Mouse (Mus musculus): ENCODE results near the gene Hid1. TPM values are rescaled to one million over a fixed set of nuclear protein-coding genes. Genes with fewer than 3 reads are reported as not detected.
A peak's percentile ranks its signal among the peaks of the same experiment; 100 is the strongest.
"Not testable (repeated sequence)": the region's sequence is repeated elsewhere in the genome, so short reads cannot be mapped to it uniquely, and the experiment has no call there.

Gene Hid1
- polyA plus RNA-seq, 1 experiment from 2014 or later = 8.1 TPM

DNA sequence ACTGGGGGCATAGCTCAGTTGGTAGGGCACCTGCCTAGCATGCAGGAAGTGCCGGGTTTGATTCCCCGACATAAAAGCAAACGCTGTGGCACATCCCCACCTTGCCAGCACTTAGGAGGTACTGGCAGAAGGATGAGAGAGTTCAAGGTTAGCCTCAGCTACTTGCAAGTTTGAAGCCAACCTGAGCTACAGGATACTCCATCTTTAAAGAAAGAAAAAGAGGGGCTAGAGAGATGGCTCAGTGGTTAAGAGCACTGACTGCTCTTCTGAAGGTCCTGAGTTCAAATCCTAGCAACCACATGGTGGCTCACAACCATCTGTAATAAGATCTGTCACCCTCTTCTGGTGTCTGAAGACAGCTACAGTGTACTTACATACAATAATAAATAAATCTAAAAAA lies 19.3 kb upstream of the Hid1 start:
- not testable (repeated sequence) for H3K9me3 ChIP-seq (replicated peaks); H3K9ac ChIP-seq; H3K4me2 ChIP-seq; ATAC-seq (replicated peaks; ENCODE audit: low FRiP score); H3K4me3 ChIP-seq (replicated peaks); H3K27me3 ChIP-seq; H3K27ac ChIP-seq
- peaks cover 15% of the 10 kb centered on the region for H3K36me3 ChIP-seq
- H3K4me1 ChIP-seq = peaks cover 39% of the 10 kb centered on the region
- WGBS = 86% methylated on average over 3 of the region's 3 CpGs

DNA sequence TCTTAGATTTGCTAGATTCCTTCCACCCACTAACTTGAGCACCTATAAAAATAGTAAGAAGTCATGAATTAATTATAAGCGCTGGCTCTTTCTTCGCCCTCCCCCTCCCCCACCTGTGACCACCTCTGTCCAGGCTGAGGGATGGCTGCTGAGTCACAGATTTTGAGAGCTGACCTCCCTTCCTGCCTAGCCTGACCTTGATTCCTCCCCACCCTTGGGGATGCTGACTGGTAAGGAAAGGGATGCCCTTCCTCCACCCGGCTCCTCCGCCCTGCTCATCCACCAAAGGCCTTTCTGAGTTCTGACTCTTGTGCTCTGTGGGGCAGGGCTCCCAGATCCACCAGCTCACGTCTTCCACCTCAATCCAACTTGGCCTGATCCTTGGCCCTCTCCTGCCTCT lies 17.0 kb upstream of the Hid1 start:
- Histone ChIP-seq H3K36me3 (no peaks in the 10 kb centered on the region), H3K4me3 (replicated peaks) (no peak overlapping the region), H3K9me3 (replicated peaks) (no peaks in the 10 kb centered on the region), H3K9ac (no peak overlapping the region), H3K27me3 (no peaks in the 10 kb centered on the region), H3K4me2 (peak overlapping the region; percentile 88; the same call in 1 of the 2 replicates), H3K4me1 (peaks cover 46% of the 10 kb centered on the region), H3K27ac (peak overlapping the region; percentile 55; the same call in 1 of the 2 replicates)
- 0 out of 2 replicates have a peak, but pooled peaks have one; percentile 16 for ATAC-seq (replicated peaks; ENCODE audit: low FRiP score)
- WGBS = 52% methylated on average over 5 of the region's 5 CpGs

DNA sequence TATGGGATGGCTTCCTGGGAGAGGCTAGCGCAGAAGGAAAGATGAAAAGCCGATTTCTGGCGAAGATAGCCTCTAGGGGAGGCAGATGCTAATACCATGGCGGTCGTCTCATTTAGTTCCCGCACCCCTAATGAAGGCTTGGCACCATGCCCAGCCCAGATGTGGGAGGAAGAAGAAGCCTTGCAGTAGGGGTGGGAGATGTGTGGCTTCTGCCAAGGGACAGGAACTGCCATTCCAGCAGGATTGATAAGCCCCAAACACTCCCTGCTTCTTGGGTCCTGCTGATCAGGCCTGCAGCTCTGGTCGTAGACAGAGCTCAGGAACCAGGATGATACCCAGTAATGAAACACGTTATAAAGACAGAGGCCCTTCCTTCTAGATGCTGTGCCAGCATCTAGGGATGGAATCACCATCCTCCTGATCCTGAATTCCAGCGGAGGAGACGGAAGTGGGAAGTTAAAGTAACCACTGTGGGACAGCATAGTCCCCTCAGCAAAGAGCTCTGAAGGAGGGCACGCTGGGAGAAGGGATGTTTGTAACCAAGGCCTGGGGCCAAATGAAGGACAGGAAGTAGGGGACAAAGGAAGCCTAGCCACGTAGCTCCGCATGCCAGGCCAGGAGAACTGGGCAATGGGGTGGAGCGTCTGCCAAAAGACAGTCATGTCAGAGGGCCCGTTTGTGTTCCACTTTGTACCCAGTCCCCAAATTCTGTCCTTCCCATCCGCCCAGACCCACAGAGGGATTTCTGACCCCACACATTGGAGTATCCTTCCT lies 16.3 kb upstream of the Hid1 start:
- Histone ChIP-seq H3K9ac (no peak overlapping the region), H3K27ac (peak overlapping the region; percentile 55), H3K27me3 (no peaks in the 10 kb centered on the region), H3K4me2 (peak overlapping the region; percentile 88), H3K4me3 (replicated peaks) (peak overlapping the region; percentile 78), H3K9me3 (replicated peaks) (no peaks in the 10 kb centered on the region), H3K36me3 (no peaks in the 10 kb centered on the region), H3K4me1 (peaks cover 46% of the 10 kb centered on the region)
- no peak for ATAC-seq (replicated peaks; ENCODE audit: low FRiP score)
- 56% methylated on average over 16 of the region's 16 CpGs for WGBS

DNA sequence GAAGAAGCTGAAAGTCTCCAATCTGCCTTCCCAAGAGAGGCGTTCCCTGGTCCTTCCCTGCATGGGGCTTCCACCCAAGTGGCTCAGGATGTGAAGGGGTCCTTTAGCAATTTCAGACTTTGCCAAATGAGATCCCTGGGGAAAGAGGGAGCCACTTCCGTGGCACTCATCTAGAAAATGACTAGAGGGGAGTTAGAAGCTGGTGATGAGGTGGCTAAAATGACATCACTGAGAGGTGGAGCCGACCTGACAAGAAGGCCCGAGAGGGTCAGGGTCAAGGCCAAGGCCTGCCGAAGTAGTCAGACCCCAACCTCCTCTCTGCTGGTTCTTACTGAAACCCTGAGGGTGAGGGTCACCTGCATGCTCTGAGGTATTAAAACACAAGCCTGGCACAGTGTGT lies 15.3 kb upstream of the Hid1 start:
- H3K4me3 ChIP-seq (replicated peaks) = peak overlapping the region; percentile 78
- 0 out of 2 replicates have a peak overlapping the region, but pooled peaks have one; percentile 87 for H3K27ac ChIP-seq
- peaks cover 46% of the 10 kb centered on the region for H3K4me1 ChIP-seq
- peak overlapping the region; percentile 82 for H3K9ac ChIP-seq
- no peaks in the 10 kb centered on the region for H3K9me3 ChIP-seq (replicated peaks)
- 15% methylated on average over 5 of the region's 5 CpGs for WGBS
- no peak for ATAC-seq (replicated peaks; ENCODE audit: low FRiP score)
- no peaks in the 10 kb centered on the region for H3K36me3 ChIP-seq
- H3K4me2 ChIP-seq = peak overlapping the region; percentile 88
- H3K27me3 ChIP-seq = no peaks in the 10 kb centered on the region

DNA sequence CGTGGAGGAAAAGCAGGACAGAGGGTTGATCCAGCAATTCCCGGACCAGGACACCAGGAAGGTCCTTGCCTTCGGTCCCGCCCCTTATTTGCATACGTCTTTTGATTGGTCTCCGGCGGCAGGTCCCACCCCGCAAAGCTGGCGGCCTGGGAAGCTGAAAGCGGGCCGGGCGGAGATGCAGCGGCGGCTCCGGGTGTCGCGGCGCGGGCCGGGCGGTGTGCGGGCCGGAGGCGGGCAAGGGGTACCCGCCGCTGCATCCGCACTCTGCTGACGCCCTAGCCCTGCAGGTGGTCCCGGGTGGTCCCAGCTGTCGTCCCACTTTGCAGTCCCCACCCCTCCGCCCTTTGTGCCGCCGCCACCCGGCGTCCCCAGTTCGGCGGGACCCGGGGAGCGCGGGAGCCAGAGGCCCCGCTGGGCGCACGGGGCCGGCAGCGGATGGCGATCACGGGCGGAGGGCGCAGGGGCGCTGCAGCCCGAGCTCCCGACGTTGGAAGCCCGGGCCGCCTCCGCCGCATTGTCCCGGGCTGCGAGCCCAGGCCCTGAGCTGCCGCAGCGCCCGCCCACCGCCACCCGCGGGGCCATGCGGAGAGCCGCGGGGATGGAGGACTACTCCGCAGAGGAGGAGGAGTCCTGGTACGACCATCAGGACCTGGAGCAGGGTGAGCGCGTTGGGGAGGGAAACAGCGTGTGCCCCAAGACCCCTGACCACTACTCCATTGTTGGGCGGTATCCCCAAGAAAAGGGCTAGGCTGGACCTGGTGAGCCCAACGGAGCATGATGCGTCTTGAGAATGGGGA lies 14.4 kb upstream of the Hid1 start, which contains the start of gene Cdr2l:
Cdr2l (plus strand) TSS at position 174 of the 797 bp plus-strand sequence.
- H3K36me3 ChIP-seq = no peaks in the 10 kb centered on the region

DNA sequence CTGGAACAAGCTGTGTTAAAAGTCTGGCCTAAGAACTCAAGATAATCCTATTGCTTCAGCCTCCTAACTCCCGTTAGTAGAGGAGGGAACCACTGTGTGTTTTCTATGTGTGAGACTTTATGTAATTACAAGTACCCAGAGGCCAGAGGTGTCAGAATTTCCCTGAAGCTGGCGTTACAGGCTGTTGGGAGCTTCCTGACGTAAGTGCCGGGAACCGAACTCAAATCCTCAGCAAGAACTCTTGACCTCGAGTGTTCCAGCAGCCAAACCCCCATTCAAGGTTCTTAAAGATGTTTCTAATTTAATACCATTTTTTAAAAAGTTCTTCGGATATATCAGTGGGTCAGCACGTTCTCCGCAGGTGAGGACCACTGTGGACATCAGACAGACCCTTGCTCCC lies 13.7 kb upstream of the Hid1 start:
- Histone ChIP-seq H3K36me3 (no peaks in the 10 kb centered on the region), H3K4me3 (replicated peaks) (peak overlapping the region; percentile 78), H3K27me3 (0 out of 2 replicates have a peak, but pooled peaks cover under 1% of the 10 kb centered on the region), H3K4me1 (peaks cover 46% of the 10 kb centered on the region), H3K9ac (no peak overlapping the region), H3K9me3 (replicated peaks) (no peaks in the 10 kb centered on the region), H3K27ac (peak overlapping the region; percentile 59), H3K4me2 (peak overlapping the region; percentile 88)
- WGBS = 11% methylated on average over 9 of the region's 9 CpGs
- no peak for ATAC-seq (replicated peaks; ENCODE audit: low FRiP score)

More for the DNA sequence above, 14.4 kb upstream of the Hid1 start, which contains the start of gene Cdr2l:
- Histone ChIP-seq H3K4me1 (peaks cover 46% of the 10 kb centered on the region), H3K27ac (peak within 1 kb of the TSS; percentile 87), H3K9me3 (replicated peaks) (no peaks in the 10 kb centered on the region), H3K4me2 (peak within 1 kb of the TSS; percentile 88), H3K27me3 (no peaks in the 10 kb centered on the region), H3K9ac (peak within 1 kb of the TSS; percentile 82), H3K4me3 (replicated peaks) (peak within 1 kb of the TSS; percentile 78)
- WGBS = under 1% methylated on average over 73 of the region's 76 CpGs
- peak; percentile 91 for ATAC-seq (replicated peaks; ENCODE audit: low FRiP score)

DNA sequence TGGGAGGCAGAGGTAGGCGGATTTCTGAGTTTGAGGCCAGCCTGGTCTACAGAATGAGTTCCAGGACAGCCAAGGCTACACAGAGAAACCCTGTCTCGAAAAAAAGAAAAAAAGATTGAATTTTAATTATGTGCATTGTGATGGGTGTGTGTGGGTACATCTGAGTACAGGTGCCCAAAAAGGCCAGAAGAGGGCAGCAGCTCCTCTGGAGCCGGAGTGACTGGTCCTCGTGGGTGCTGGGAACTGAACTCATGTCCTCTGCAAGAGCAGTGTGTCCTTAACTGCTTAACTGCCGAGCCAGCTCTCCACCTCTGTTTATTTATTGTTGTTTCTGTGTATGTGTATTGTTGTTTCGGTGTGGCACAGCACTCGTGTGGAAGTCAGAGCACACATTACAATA lies 10.3 kb upstream of the Hid1 start:
- Histone ChIP-seq H3K27me3 (peaks cover 34% of the 10 kb centered on the region), H3K9ac (no peak overlapping the region), H3K4me1 (peaks cover 25% of the 10 kb centered on the region), H3K9me3 (replicated peaks) (no peaks in the 10 kb centered on the region), H3K4me2 (no peak overlapping the region), H3K36me3 (no peaks in the 10 kb centered on the region), H3K4me3 (replicated peaks) (no peak overlapping the region), H3K27ac (no peak overlapping the region)
- ATAC-seq (replicated peaks; ENCODE audit: low FRiP score) = no peak
- WGBS = 86% methylated on average over 7 of the region's 7 CpGs

DNA sequence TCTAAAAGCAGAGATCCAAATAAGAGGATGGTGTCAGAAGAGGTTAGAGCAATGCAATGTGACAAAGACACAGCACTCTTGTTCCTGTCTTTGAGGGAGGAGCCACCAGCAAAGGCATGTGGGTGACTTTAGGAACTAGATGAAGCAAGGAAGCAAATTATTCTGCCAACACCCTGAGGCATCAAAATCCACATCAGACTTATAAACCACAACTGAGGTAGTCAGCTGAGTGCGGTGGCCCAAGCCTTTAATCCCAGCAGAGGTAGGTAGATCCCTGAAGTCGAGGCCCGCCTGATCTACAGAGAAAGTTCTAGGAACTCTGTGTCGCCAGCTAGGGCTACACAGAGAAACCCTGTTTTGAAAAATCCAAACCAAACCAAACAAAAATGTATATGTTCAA lies 9.7 kb upstream of the Hid1 start:
- no peaks in the 10 kb centered on the region for H3K36me3 ChIP-seq
- WGBS = 88% methylated on average over 4 of the region's 4 CpGs
- no peak overlapping the region for H3K4me2 ChIP-seq
- no peak overlapping the region for H3K4me3 ChIP-seq (replicated peaks)
- peaks cover 19% of the 10 kb centered on the region for H3K4me1 ChIP-seq
- peaks cover 40% of the 10 kb centered on the region for H3K27me3 ChIP-seq
- H3K27ac ChIP-seq = no peak overlapping the region
- H3K9ac ChIP-seq = no peak overlapping the region
- no peak for ATAC-seq (replicated peaks; ENCODE audit: low FRiP score)
- no peaks in the 10 kb centered on the region for H3K9me3 ChIP-seq (replicated peaks)

DNA sequence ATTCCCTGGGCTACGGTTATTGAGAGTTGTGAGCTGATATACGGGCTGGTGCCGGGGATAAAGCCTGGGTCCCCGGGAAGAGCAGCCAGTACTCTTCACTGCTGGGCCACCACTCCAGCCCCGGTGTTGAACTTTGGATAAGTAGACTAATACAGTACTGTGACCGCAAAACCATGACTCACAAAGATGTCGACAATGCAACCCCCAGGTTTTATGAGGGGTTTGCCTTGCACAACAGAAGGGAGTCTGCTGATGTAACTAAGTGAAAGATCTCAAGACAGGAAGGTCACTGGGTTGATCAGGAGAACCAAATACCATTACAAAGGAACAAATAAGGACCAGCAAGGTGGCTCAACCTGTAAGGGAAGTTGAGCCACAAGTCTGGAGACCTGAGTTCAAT lies 9.2 kb upstream of the Hid1 start:
- Histone ChIP-seq H3K9me3 (replicated peaks) (no peaks in the 10 kb centered on the region), H3K4me2 (no peak overlapping the region), H3K4me3 (replicated peaks) (no peak overlapping the region), H3K9ac (no peak overlapping the region), H3K4me1 (peaks cover 17% of the 10 kb centered on the region), H3K36me3 (no peaks in the 10 kb centered on the region), H3K27me3 (peaks cover 46% of the 10 kb centered on the region), H3K27ac (no peak overlapping the region)
- 54% methylated on average over 7 of the region's 7 CpGs for WGBS
- ATAC-seq (replicated peaks; ENCODE audit: low FRiP score) = no peak

DNA sequence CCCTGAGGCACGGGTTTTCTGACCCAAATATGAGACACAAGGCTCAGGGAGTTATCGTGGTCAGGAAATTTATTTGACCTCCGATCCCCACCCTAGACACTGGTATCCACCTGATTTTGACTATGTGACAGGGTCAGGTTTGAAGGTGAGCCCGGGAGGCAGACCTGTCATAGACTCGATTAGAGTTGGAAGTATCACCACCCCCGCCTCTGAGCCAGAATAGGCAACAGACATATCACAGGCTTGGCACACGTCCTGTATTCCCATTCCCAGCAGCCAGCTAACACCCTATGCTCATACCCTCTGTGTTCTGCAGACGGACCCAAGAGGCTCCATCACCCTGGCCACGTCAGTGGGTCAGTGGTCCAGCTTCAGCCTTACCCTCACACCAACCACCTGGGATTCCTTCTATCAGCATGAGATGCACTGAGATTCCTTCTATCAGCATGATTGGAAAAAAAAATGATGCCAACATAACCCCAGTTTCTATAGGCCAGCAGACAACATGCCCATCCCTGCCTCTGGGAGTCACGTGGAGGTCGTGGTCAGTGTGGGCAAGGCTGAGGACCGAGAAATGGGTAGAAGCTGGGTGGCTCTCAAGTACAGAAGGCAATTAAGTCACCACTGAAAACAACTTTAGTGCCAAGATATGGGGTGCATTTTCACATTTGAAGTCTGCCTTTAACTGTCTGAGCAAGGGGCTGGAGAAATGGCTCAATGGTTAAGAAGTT lies 7.3 kb upstream of the Hid1 start:
- Histone ChIP-seq H3K4me2 (peak overlapping the region; percentile 79), H3K4me1 (peaks cover 10% of the 10 kb centered on the region), H3K9me3 (replicated peaks) (no peaks in the 10 kb centered on the region), H3K4me3 (replicated peaks) (peak overlapping the region; percentile 45), H3K36me3 (no peaks in the 10 kb centered on the region), H3K27me3 (peaks cover 64% of the 10 kb centered on the region), H3K9ac (no peak overlapping the region), H3K27ac (no peak overlapping the region)
- no peak for ATAC-seq (replicated peaks; ENCODE audit: low FRiP score)
- WGBS = 66% methylated on average over 12 of the region's 12 CpGs

DNA sequence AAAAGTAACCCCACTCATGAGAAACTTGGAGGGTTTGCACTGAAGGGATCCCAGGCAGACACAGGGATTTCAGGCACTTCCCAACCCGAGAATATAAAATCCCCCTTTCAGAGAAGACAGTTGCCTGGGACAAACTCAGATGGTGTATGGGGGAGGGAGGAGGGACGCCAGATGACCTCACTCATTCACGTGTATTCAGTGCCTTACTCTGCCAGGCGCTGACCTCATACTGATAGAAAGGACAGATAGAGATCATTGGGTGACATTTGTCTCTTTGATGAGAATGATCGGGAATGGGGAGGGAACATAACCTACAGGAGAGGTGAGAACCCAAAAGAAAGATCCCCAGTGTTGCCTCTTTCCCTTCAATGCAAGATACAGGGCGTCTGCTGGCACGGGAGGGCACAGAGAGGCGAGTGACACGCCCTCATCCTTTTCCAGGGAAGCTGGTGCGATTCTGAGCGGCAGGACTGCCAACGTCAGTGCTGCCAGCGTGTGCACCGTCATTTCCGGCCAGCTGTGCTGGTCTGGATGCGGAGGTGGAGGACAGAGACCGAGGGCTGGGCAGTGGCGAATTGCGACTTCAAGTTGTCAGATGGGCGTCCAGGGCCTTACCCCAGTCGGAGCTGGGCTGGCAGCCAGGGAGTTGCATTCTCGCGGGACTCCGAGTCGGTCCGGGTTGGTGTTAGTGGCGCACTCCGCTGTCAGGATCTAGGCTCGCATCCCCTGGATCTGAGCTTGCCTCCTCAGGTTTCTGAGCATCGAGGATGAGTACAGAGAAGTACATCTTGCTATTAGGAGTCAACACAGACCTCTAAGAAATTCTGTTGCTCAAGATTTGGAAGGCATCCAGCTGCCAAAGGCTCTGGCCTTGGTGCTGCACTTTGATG lies 6.5 kb upstream of the Hid1 start:
- Histone ChIP-seq H3K36me3 (no peaks in the 10 kb centered on the region), H3K4me1 (peaks cover 10% of the 10 kb centered on the region), H3K9ac (peak overlapping the region; percentile 41), H3K4me3 (replicated peaks) (peak overlapping the region; percentile 45), H3K4me2 (peak overlapping the region; percentile 79), H3K27ac (no peak overlapping the region), H3K9me3 (replicated peaks) (no peaks in the 10 kb centered on the region), H3K27me3 (peaks cover 72% of the 10 kb centered on the region)
- ATAC-seq (replicated peaks; ENCODE audit: low FRiP score) = no peak
- 1% methylated on average over 30 of the region's 30 CpGs for WGBS

Data from kidney, embryonic 15.5 days (tissue).